Mouse (Mus musculus): ENCODE data around the gene Mcoln3.

DNA sequence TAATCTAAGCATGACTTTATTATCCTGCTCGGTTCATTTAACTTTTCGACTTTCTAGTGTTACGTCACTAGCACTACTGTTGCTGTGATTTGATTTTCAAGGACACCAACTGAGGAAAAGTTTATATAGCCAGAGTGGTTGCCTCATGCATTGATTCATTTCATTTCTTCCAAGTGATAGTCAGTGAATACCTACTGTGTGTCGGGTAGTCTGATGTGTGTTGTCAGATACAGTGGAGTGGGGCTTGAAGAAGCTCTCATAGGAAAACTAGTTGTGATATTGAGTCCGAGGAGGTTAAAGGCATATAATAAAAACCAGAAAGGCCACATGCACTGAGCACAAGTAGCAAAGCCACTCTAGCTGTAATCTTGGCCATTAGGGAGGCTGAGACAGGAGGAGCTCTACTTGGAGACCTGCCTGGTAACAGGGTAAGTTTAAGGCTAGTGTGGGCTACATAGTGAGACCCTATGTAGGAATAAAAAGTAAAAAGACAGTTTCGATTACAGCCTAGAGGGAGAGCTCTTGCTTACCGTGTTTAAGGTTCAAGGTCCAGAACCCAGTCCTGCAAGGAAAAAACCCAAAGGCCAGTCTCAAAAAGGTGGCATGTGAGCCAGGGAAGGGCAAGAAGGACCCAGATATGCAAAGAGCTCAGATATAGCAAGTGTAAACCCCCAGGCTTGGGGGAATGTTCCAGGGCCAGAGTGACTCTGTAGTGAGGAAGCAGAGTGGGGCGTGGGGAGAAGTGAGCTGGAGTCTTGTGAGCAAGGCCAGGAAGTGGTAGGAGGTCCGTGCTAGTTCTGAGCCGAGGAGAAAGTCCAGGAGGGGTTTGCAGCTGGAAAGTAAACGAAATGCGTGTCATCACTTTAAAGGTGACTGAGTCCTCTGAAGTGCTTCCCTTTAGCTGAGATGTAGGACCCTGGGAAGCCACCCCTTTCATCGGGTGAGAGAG is 38.7 kb downstream of the Mcoln3 start:
- no peak for TF ChIP-seq GATA1 (IDR thresholded peaks at IDR 0.05; ENCODE audit: low read length)
- no peak for TF ChIP-seq TAL1 (IDR thresholded peaks at IDR 0.05; ENCODE audit: low read length)
